Mouse (Mus musculus) adrenal gland, adult 8-10 months (tissue): ENCODE results near the gene 2610001J05Rik. TPM values are rescaled to one million over a fixed set of nuclear protein-coding genes. Genes with fewer than 3 reads are reported as not detected.
"Not testable (repeated sequence)": the region's sequence is repeated elsewhere in the genome, so short reads cannot be mapped to it uniquely, and the experiment has no call there.

Experiments
- DNase-seq: peaks from one replicate; pipeline ENCODE4 v3.0.0; 2022
- total RNA-seq, 4 experiments: library from RNA; stranded (reverse); gene quantifications; 2 replicates each; pipeline ENCODE4 v1.2.4; 2022

Gene 2610001J05Rik
- 10 to 100 TPM; 39.4 to 59.3 (median 53.6) TPM for total RNA-seq

- DNase-seq: peak; percentile 88
These were observed at the start of gene 2610001J05Rik for GRCm38 (mm10) chr6:13870919-13871624. Gene 2610001J05Rik (minus strand): TSS chr6:13871518.

DNA sequence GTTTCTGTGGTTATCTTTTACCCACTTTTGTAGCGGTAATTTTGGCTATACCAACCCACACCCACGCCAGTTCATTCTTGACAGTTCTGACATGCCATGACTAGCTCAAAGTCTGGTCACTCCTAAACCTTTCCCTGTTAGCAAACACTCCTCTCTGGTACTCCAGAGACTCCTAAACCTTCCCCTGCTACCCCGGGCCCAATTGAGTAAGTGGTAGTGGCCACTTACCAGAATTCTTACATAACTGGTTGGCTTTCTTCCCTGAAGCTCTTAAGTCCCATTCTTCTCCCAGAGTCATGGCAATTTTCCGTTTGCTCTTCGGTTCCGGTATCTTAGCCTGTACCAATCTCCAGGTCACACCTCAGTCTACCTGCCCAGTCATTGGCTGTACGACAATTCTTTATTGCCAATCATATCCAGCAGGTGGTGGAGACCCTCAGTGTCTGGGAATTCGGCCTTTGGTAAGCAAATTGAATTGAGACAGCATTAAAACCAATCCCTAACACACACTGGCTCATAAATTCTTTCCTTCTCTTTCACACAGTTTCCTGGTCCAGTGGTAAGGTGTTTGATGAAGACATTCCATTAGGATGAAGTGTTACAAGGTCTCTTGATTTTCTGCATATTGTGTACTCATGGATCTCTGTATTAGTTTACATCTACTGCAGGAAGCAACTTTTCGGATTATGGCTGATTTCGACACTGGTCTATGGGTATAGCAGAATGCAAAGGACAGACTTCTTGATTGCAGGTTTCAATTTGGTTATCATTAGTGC lies 38.6 kb upstream of the 2610001J05Rik start:
- no peak for DNase-seq

DNA sequence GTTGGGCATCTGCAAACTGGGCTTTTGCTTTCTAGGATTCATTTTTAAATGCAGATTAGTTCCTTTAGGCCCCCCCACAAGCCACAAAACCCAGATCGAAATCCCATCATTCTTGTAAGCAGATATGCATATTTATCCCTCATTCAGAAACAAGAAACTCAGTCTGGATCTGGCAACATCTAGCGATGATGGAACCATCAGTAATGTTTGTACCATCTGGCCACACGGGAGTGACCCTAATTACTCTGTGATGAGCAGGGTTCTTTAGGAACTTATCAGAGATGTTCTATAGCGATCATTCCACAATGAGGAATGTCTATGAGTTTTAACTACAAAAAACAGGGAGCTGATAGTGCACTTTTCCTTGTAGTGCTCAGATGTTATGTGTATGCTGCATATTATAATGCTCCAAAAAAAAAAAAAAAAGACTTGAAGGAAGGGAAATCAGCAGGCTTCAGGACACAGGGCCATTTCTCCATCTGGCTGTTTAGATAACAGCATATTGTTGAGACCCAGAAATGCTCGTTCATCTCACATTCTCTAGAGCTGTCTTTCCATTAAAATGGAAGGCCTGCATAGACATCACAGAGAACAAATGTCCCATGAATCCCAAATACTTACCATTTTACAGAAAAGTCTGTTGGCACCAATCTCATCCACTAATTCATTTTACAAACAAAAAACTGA lies 31.8 kb upstream of the 2610001J05Rik start:
- DNase-seq: no peak

DNA sequence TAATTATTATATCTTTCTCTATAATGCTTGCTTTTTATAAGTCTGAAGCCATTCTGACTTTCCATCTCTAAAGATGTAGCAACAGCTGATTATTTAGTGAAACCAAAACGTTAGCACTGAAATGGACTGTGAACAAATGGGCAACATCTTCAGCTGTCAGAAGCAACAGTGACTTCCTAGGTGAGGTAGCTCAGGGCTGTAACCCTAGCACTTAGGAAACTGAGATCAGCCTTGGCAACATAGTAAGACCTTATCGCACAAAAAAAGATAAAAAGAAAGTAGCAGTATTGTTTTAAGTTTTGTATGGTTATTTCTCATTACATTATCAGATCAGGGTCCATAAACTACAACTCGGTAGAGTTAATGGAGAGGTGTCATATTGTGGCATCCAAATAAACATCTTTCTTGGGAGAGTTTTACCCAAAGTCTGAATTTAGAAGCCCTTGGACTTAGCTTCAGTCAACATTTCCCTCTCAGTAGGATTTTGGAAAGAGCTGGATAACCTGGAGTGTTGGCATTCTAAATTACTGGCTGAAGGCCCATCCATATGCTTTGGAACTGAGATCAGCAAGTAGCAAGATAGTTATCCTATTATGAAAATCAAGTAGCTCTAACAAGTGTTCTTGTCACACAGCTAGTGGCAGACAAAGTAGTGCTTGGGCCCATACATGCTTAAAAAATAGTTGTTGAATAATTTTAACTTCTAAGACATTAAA lies 13.7 kb upstream of the 2610001J05Rik start:
- no peak for DNase-seq

DNA sequence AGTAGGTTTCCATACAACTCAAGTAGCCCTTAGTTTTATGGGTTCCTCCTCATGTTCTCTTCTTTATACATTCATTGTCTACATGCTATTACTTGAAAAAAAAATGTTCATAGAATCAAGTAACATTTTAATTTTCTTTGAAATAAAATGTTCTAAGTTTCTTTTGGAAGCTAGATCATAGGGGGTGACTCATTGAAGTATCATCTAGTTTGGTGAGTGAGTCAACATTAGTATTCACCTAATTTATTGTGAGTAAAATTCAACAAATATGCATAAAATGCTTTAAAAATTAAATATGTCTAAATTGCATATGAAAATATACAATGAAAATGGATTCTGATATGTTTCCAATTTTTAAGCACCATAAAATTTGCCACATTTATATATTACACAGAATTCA lies 11.6 kb upstream of the 2610001J05Rik start:
- DNase-seq: no peak

- DNase-seq: no peak
These were observed 2.6 kb upstream of the 2610001J05Rik start for GRCm38 (mm10) chr6:13873959-13874358.

GRCm38 (mm10) chr6:13872076-13872475 lies 758 bp upstream of the 2610001J05Rik start:
- no peak for DNase-seq

DNA sequence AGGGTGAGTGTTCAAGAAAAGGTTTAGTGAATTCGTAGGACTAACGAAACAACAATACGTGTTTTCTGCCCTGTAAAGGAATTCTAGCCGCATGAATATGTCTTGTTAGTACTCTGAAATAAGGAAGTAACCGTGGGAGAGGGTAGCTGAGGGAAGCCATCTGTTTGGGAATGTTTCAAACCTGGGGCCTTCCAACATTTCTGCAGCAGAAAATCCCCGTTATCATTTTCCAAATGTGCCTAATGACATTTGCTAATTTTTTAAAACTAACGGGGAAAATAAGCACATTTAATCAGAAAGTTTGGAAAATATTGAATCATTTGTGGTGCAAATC lies 274 bp upstream of the 2610001J05Rik start:
- no peak for DNase-seq

DNA sequence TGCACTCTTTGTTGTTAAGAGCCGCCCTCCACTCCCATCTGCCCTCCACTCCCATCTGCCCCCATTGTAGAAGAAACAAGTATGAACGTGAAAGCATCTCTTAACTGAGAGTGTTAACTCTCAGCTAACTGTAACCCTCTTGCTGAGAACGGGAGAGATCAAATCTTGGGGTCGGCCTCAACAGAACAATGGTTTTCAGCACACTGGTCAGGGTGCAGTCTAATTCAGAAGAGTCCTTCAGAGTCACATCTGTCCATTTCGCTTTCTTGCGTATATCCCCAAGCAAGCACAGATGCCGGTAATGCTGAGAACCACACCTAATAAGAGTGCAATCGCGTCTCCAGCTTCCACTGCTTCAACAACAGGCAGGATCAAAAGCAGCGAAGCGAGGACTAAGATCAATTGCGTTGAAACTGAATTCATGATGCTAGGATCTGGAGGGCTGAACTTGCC lies 1.0 kb downstream of the 2610001J05Rik start:
- no peak for DNase-seq

DNA sequence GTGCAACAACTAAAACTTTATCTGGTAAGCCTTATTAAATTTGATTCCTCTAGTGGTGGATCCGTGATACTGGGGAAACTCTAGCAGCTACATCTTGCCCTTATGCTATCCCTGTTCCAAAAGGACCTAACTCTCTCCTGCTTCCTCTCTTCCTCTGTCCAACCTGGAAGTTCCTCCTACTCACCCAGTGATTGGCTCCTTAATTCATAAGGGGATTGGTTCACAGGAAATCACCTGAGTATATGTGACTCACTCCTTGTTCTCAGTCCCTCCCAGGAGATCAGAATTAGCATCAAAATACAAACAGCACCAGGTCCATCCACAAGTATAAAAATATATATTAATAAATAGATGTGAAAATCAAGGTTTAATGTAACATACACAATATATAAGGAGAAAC lies 10.7 kb downstream of the 2610001J05Rik start:
- no peak for DNase-seq

- DNase-seq: no peak
These were observed 11.3 kb downstream of the 2610001J05Rik start for GRCm38 (mm10) chr6:13859877-13860585.

DNA sequence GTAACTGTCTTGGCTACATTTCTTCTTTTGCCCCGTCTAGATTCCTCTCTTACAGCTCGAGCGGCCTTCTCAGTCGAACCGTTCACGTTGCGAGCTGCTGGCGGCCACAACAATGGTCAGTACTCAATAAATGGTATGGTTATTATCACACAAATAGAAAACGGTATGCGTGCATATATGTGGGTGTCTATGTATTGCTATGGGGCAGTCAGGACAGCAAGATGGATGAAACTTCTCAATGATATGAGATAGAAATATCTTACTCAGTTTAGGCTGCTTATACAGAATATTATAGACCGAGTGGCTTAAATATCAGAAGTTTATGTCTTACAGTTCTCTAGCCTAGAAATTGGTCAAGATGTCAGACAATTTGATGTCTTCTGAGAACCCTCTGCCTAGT lies 17.1 kb downstream of the 2610001J05Rik start:
- DNase-seq: no peak

DNA sequence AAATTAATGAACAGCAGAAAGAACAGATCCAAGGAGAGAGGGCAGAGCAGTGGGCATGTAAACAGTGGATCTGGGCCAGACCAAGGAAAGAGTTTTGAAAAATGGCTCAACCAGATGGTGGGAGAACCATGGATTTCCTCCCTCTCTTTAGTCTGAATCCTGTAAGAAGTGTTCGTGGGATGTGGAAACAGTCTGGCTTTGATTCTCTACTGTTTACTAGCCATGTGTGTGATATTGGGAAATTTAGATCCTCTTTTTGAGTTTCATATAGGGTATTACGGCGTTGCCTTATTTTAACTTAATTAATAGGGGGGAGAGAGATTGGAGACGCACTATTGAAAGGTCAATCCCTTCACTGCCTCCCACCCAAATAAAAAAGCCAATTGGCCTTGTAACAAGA lies 18.1 kb downstream of the 2610001J05Rik start:
- DNase-seq: no peak

- not testable (repeated sequence) for DNase-seq
These were observed 25.3 kb downstream of the 2610001J05Rik start for GRCm38 (mm10) chr6:13846031-13846430.

- no peak for DNase-seq
These were observed 31.8 kb downstream of the 2610001J05Rik start, which contains the start of gene Gpr85 for GRCm38 (mm10) chr6:13839345-13840054. Gene Gpr85 (minus strand): TSS chr6:13839942.

- DNase-seq: peak; percentile 40
These were observed 32.5 kb downstream of the 2610001J05Rik start for GRCm38 (mm10) chr6:13838677-13839344.

- DNase-seq: no peak
These were observed 33.2 kb downstream of the 2610001J05Rik start for GRCm38 (mm10) chr6:13837916-13838676.

- DNase-seq: no peak
These were observed 34.2 kb downstream of the 2610001J05Rik start for GRCm38 (mm10) chr6:13836967-13837570.
